Mouse (Mus musculus) liver, embryonic 12.5 days (tissue): ENCODE data around the gene Six1. TPM values are rescaled to one million over a fixed set of nuclear protein-coding genes. Genes with fewer than 3 reads are reported as not detected.
"Not testable (repeated sequence)": the region's sequence is repeated elsewhere in the genome, so short reads cannot be mapped to it uniquely, and the experiment has no call there.

Experiments
- ATAC-seq: fragments of 200-750 bp; cut with Nextera tagmentation; 2 replicates; pipeline ENCODE4 v1.8.0; 2017; ENCODE audit warnings: moderate number of reproducible peaks, mild to moderate bottlenecking, moderate library complexity
- H3K27ac ChIP-seq: fragments of 300-500 bp; sonication (generic); 2 replicates; pipeline ENCODE4 v1.5.1; 2016; ENCODE audit warnings: mild to moderate bottlenecking
- H3K27me3 ChIP-seq: fragments of 300-500 bp; sonication (generic); replicated peaks from 2 replicates; pipeline ENCODE4 v1.6.1; 2016; ENCODE audit warnings: mild to moderate bottlenecking, moderate library complexity
- H3K36me3 ChIP-seq: fragments of 300-500 bp; sonication (generic); 2 replicates; pipeline ENCODE4 v1.6.1; 2016; ENCODE audit warnings: mild to moderate bottlenecking, moderate library complexity
- H3K4me1 ChIP-seq: fragments of 300-500 bp; sonication (generic); 2 replicates; pipeline ENCODE4 v1.6.1; 2016
- H3K4me2 ChIP-seq: fragments of 300-500 bp; sonication (generic); 2 replicates; pipeline ENCODE4 v1.6.1; 2016; ENCODE audit warnings: mild to moderate bottlenecking, moderate library complexity
- H3K4me3 ChIP-seq: fragments of 300-500 bp; sonication (generic); 2 replicates; pipeline ENCODE4 v1.5.1; 2016; ENCODE audit warnings: mild to moderate bottlenecking, moderate library complexity
- H3K9ac ChIP-seq: fragments of 300-500 bp; sonication (generic); 2 replicates; pipeline ENCODE4 v1.6.1; 2016; ENCODE audit warnings: mild to moderate bottlenecking, moderate library complexity
- H3K9me3 ChIP-seq: fragments of 300-500 bp; sonication (generic); replicated peaks from 2 replicates; pipeline ENCODE4 v1.6.1; 2016; ENCODE audit warnings: mild to moderate bottlenecking, moderate library complexity
- WGBS: fragments of 180-500 bp; shearing (Covaris S2); methylation state at CpG from one replicate; pipeline ENCODE4 v1.1.7; 2016; ENCODE audit not compliant: insufficient replicate concordance; 5-methylcytosine and 5-hydroxymethylcytosine counted together
- polyA plus RNA-seq: library from polyadenylated mRNA; unstranded; fragments of >200 nt; fragmentation: Nextera tagmentation; extraction: Ambion mirVana; gene quantifications from 2 replicates; pipeline ENCODE4 v1.2.1, GENCODE M21; 2016

Gene Six1
- polyA plus RNA-seq = 0.19 and 1.1 TPM in 2 replicates

DNA sequence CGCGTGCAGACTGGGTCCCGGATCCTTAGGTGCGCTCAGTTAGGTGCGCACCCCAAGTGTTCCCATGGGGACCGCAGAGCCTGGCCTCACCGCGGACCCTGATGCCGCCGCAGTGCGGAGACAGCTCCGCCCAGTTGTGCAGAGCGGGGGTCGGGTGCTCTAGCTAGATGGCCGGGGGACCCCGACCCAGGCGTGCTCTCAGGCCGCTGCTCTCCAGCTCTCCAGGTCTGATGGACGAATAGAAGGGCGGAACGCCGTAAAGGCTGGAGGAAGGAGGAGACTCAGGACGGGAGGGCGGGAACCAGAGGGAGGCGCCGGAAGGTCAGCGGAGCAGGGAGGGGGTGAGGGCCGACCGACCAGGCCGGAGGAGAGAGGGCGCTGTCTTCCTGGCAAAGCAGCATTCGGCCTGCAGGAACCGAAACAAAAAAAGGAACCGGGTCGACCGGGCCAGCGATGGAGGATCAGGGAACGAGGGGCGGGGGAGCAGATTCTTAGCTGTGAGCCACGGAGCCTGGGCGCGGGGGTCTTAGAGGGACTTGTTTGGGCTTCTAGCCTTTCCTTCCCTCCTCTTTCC lies at the start of gene Six1:
TSS of gene Six1 (minus strand) at position 220 of the 574 bp plus-strand sequence.
- H3K27me3 ChIP-seq = peaks cover 99% of the 10 kb centered on the region
- ATAC-seq = peak; percentile 66
- WGBS = under 1% methylated on average over 42 of the region's 42 CpGs
- no peaks in the 10 kb centered on the region for H3K36me3 ChIP-seq
- H3K27ac ChIP-seq = no peak within 1 kb of the TSS
- H3K9me3 ChIP-seq = no peaks in the 10 kb centered on the region
- peaks cover 10% of the 10 kb centered on the region; the same call in 1 of the 2 replicates for H3K4me1 ChIP-seq
- peak within 1 kb of the TSS; percentile 78 for H3K4me2 ChIP-seq
- 0 out of 2 replicates have a peak within 1 kb of the TSS, but pooled peaks have one; percentile 23 for H3K9ac ChIP-seq
- H3K4me3 ChIP-seq = peak within 1 kb of the TSS; percentile 58

DNA sequence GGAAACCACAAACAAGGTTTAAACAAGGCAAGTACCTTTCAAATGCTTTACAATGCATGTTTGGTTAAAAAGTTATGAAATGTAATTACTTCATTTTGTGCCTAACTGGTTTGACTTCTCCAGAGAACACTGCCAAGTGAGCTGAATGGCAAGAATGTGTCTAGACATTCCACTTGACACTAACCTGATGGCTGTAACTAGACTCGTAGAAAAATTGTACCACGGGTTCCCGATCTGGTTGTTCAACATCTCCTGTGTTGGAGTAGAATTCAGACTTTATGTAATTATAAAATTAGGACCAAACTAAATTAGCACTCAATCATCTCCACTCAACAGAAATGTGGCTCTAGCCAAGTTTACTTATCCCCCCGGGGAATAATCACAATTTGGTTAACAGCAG lies 44.9 kb upstream of the Six1 start:
- H3K27ac ChIP-seq = no peak overlapping the region
- H3K4me3 ChIP-seq = no peak overlapping the region
- 0 out of 2 replicates have a peak, but pooled peaks cover 4% of the 10 kb centered on the region for H3K27me3 ChIP-seq
- no peaks in the 10 kb centered on the region for H3K9me3 ChIP-seq
- no peak overlapping the region for H3K4me2 ChIP-seq
- no peak overlapping the region for H3K9ac ChIP-seq
- ATAC-seq = no peak
- 64% methylated on average over 4 of the region's 4 CpGs for WGBS
- H3K36me3 ChIP-seq = no peaks in the 10 kb centered on the region
- H3K4me1 ChIP-seq = no peaks in the 10 kb centered on the region

GRCm38 (mm10) chr12:73096177-73096576 lies 42.5 kb upstream of the Six1 start:
- H3K9ac ChIP-seq, H3K4me3 ChIP-seq, H3K27ac ChIP-seq, H3K4me2 ChIP-seq, H3K36me3 ChIP-seq, H3K4me1 ChIP-seq, H3K27me3 ChIP-seq, ATAC-seq, H3K9me3 ChIP-seq: not testable (repeated sequence)
- WGBS = 68% methylated on average over 5 of the region's 5 CpGs

DNA sequence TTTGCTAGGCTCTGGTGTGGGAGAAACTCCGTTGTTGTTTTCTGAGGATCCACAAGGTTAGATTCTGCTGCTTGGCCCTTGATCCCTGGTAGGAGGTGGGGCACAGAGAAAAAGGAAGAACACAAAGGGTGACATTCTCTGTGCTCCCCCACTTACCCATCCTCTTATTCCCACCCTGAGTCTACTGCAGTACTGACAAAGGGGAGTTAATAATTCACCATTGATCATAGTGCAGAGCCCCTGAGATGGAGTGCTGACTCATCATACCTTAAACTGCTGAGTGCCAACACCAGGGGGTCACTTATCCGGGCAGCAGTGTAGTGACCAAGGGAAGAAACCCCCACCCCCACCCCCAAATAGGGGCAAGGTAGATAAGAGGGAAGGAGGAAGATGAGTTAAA lies 40.9 kb upstream of the Six1 start:
- 0 out of 2 replicates have a peak, but pooled peaks cover 4% of the 10 kb centered on the region for H3K27me3 ChIP-seq
- no peak for ATAC-seq
- H3K9ac ChIP-seq = no peak overlapping the region
- H3K4me3 ChIP-seq = no peak overlapping the region
- no peaks in the 10 kb centered on the region for H3K9me3 ChIP-seq
- H3K4me1 ChIP-seq = peaks cover 2% of the 10 kb centered on the region; the same call in 1 of the 2 replicates
- 31% methylated on average over 2 of the region's 2 CpGs for WGBS
- no peak overlapping the region for H3K4me2 ChIP-seq
- no peak overlapping the region for H3K27ac ChIP-seq
- no peaks in the 10 kb centered on the region for H3K36me3 ChIP-seq

GRCm38 (mm10) chr12:73094189-73094588 lies 40.5 kb upstream of the Six1 start:
- WGBS = 56% methylated on average over 2 of the region's 2 CpGs
- ATAC-seq = 0 out of 2 replicates have a peak, but pooled peaks have one; percentile 27
- H3K36me3 ChIP-seq = no peaks in the 10 kb centered on the region
- H3K4me2 ChIP-seq = no peak overlapping the region
- H3K9me3 ChIP-seq = no peaks in the 10 kb centered on the region
- peaks cover 4% of the 10 kb centered on the region; the same call in 1 of the 2 replicates for H3K4me1 ChIP-seq
- H3K27ac ChIP-seq = no peak overlapping the region
- no peak overlapping the region for H3K4me3 ChIP-seq
- H3K27me3 ChIP-seq = 0 out of 2 replicates have a peak, but pooled peaks cover 4% of the 10 kb centered on the region
- H3K9ac ChIP-seq = no peak overlapping the region

- H3K4me3 ChIP-seq = no peak overlapping the region
- no peak overlapping the region for H3K4me2 ChIP-seq
- peaks cover 14% of the 10 kb centered on the region; the same call in 1 of the 2 replicates for H3K27me3 ChIP-seq
- no peak for ATAC-seq
- H3K9me3 ChIP-seq = no peaks in the 10 kb centered on the region
- H3K36me3 ChIP-seq = no peaks in the 10 kb centered on the region
- H3K9ac ChIP-seq = no peak overlapping the region
- 60% methylated on average over 7 of the region's 7 CpGs for WGBS
- H3K27ac ChIP-seq = no peak overlapping the region
- peaks cover 16% of the 10 kb centered on the region for H3K4me1 ChIP-seq
Observed at GRCm38 (mm10) chr12:73090672-73091335, 37.1 kb upstream of the Six1 start.

GRCm38 (mm10) chr12:73088911-73089310 lies 35.2 kb upstream of the Six1 start:
- ATAC-seq = peak; percentile 88
- WGBS = 28% methylated on average over 5 of the region's 5 CpGs
- Histone ChIP-seq H3K4me1 (peaks cover 16% of the 10 kb centered on the region), H3K27me3 (peaks cover 20% of the 10 kb centered on the region), H3K9me3 (no peaks in the 10 kb centered on the region), H3K9ac (no peak overlapping the region), H3K36me3 (no peaks in the 10 kb centered on the region), H3K27ac (peak overlapping the region; percentile 15), H3K4me2 (peak overlapping the region; percentile 44), H3K4me3 (no peak overlapping the region)

GRCm38 (mm10) chr12:73088500-73088899 lies 34.8 kb upstream of the Six1 start:
- 65% methylated on average over 5 of the region's 5 CpGs for WGBS
- H3K27ac ChIP-seq = peak overlapping the region; percentile 15
- peak; percentile 63 for ATAC-seq
- no peaks in the 10 kb centered on the region for H3K36me3 ChIP-seq
- H3K4me1 ChIP-seq = peaks cover 16% of the 10 kb centered on the region
- no peak overlapping the region for H3K4me3 ChIP-seq
- peaks cover 20% of the 10 kb centered on the region for H3K27me3 ChIP-seq
- no peaks in the 10 kb centered on the region for H3K9me3 ChIP-seq
- peak overlapping the region; percentile 44 for H3K4me2 ChIP-seq
- H3K9ac ChIP-seq = peak overlapping the region; percentile 12; the same call in 1 of the 2 replicates

- no peaks in the 10 kb centered on the region for H3K36me3 ChIP-seq
- no peak overlapping the region for H3K4me3 ChIP-seq
- no peak for ATAC-seq
- H3K27me3 ChIP-seq = peaks cover 20% of the 10 kb centered on the region
- no peak overlapping the region for H3K27ac ChIP-seq
- H3K9ac ChIP-seq = no peak overlapping the region
- 83% methylated on average over 7 of the region's 7 CpGs for WGBS
- peaks cover 16% of the 10 kb centered on the region for H3K4me1 ChIP-seq
- H3K4me2 ChIP-seq = no peak overlapping the region
- H3K9me3 ChIP-seq = no peaks in the 10 kb centered on the region
Observed at GRCm38 (mm10) chr12:73087086-73087485, 33.4 kb upstream of the Six1 start.

DNA sequence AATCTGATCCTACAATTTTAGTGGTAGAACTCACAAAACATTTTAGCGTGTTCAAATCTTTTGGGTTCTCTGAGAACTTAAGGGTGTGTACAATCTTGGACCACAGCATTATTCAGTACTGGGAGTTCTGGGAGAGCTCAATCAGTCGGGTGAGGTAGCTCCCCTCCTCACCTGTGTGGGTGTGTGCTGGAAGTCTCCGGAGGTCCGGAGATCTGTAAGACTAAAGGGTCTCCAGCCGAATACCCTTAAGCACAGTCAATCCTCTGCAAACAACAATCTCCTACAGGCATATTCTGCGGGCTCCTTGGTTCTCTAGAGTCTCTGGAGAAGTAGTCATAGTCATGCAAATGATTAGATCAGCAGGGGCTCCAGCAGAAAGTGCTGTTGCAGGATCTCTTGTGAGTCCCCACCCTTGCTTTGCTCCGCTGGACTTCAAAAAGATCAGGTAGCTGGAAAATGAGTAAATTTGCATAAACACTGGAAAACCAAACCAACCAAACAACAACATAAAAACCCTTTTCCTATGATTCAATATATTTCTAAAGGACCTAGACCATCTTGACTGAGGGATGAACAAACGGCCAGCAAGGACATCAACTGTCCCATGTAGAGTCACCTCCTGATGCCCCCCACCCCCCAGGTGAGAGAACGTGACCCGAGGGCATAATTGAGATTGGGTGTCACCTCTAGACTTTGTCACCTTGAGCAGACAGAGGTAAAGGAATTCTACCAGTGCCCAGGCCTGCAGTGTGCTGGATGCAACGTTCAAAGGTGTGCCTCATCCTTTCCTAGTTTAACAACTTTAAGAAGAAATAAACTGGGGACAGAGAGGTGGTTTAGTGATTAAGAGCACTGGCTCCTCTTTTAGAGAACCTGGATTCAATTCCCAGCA lies 32.3 kb upstream of the Six1 start:
- Histone ChIP-seq H3K4me2 (no peak overlapping the region), H3K9me3 (no peaks in the 10 kb centered on the region), H3K4me1 (peaks cover 16% of the 10 kb centered on the region), H3K36me3 (no peaks in the 10 kb centered on the region), H3K4me3 (no peak overlapping the region), H3K27ac (no peak overlapping the region), H3K27me3 (peaks cover 20% of the 10 kb centered on the region), H3K9ac (no peak overlapping the region)
- ATAC-seq = no peak
- WGBS = 29% methylated on average over 11 of the region's 11 CpGs

DNA sequence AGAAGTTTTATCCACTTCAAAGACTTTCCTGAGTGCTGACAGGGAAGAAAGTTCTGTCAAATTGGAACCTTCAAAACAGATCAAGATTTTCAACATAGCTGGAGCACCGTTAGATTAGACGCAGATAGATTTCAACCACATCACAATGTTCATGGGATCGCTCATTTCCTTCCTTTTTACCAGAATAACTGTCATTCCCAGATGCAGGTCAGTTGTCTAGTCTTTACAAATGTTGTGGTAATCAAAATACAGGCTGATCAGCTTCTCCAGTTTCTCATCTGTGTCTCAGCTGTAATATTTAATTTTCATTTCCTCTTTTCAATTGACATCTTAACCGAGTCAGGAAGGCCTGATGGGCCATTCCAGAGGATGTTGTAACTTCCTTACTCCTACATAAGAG lies 30.1 kb upstream of the Six1 start:
- Histone ChIP-seq H3K9ac (no peak overlapping the region), H3K9me3 (no peaks in the 10 kb centered on the region), H3K4me2 (no peak overlapping the region), H3K36me3 (no peaks in the 10 kb centered on the region), H3K27ac (no peak overlapping the region), H3K4me1 (peaks cover 8% of the 10 kb centered on the region), H3K4me3 (no peak overlapping the region), H3K27me3 (peaks cover 20% of the 10 kb centered on the region)
- WGBS = 52% methylated on average over 4 of the region's 4 CpGs
- ATAC-seq = no peak

DNA sequence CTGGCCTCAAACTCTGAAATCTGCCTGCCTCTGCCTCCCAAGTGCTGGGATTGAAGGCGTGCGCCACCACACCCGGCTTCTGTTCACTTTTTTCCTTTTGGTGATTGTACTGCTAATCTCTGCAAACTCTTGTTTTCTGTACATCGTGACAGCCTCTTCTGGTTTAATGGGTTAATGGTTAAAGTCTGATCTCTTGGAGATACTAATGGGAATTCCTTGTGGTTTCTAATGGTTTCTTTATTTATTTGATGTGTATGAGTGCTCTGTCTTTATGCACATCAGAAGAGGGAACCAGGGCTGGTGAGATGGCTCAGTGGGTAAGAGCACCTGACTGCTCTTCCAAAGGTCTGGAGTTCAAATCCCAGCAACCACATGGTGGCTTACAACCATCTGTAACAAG lies 28.1 kb upstream of the Six1 start:
- H3K9ac ChIP-seq, H3K36me3 ChIP-seq, H3K4me3 ChIP-seq, ATAC-seq, H3K27ac ChIP-seq, H3K4me1 ChIP-seq, H3K4me2 ChIP-seq, H3K9me3 ChIP-seq: not testable (repeated sequence)
- H3K27me3 ChIP-seq = peaks cover 17% of the 10 kb centered on the region; the same call in 1 of the 2 replicates
- WGBS = 64% methylated on average over 4 of the region's 4 CpGs
